Mouse (Mus musculus) ES-Bruce4 (cell line): ENCODE measurements at regions not wholly inside any gene's neighbourhood (a gene's known extent, or its start where the extent isn't known, plus 50 kb on each side); places are given as distances from the start of the nearest gene placed in this dataset.

Experiments used
- CTCF ChIP-seq: IDR thresholded peaks from one replicate; pipeline ENCODE4 v1.8.1; 2011; ENCODE audit warnings: low read depth, low read length
- EP300 ChIP-seq: IDR thresholded peaks from 2 replicates; pipeline ENCODE4 v1.6.1; 2011; ENCODE audit warnings: low read depth, low read length; ENCODE audit not compliant: insufficient read depth
- POLR2A ChIP-seq: IDR thresholded peaks from one replicate; pipeline ENCODE4 v1.8.1; 2011; ENCODE audit warnings: low read length; ENCODE audit not compliant: insufficient read depth

DNA sequence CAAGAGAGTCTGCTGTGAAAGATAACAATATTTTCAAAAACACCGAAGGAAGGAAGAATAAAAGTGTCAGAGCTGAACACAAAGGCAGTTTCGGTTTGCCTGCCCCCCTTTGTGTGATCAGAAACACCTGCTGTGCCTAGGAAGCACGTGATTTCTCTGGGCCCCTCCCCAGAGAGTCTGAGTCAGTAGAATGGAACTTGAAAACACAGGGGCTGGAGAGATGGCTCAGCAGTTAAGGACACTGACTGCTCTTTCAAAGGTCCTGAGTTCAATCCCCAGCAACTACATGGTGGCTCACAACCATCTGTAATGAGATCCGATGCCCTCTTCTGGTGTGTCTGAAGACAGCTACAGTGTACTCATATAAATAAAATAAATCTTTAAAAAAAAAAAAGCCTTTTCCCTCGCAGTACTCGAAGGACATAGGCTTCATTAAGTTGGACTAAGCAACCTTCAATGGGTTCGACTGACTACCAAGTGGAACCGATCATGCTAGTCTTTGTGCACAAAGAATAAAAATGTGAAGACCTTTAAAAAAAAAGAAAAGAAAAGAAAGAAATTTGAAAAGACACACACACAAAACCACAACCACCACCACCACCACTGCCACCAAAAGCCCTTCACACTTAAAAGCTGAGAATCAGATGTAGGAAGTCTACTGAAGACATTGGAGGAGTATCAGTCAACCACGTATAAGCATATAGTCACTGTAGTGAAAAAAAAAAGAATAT lies 61.8 kb upstream of the Slc1a1 start:
- TF ChIP-seq POLR2A (no peak), CTCF (no peak), EP300 (no peak)
